Mouse (Mus musculus) CH12.LX (cell line): Measurements from ENCODE around the gene Fgf11. TPM values are rescaled to one million over a fixed set of nuclear protein-coding genes. Genes with fewer than 3 reads are reported as not detected.
A peak's percentile ranks its signal among the peaks of the same experiment; 100 is the strongest.

Experiments
- DNase-seq: peaks from one replicate; pipeline ENCODE4 v3.0.0-alpha.2; 2013; ENCODE audit errors: extremely low read depth
- H3K27ac ChIP-seq: 2 replicates; pipeline ENCODE4 v1.5.1; 2012; ENCODE audit warnings: low read depth, mild to moderate bottlenecking, control low read depth, moderate library complexity; ENCODE audit not compliant: insufficient read depth
- H3K27me3 ChIP-seq: replicated peaks from 2 replicates; pipeline ENCODE3; 2012; ENCODE audit warnings: inconsistent platforms
- H3K36me3 ChIP-seq, 2 experiments: replicated peaks in 1 of 2; 2 replicates each; pipeline versions ENCODE3 to v1.6.1; 2012; ENCODE audit warnings: inconsistent platforms in 1 of 2, low read length in 1 of 2, mild to moderate bottlenecking in 1 of 2, mixed read lengths in 1 of 2, moderate library complexity in 1 of 2; ENCODE audit not compliant: control insufficient read depth in 1 of 2, insufficient read depth in 1 of 2
- H3K4me1 ChIP-seq, 2 experiments: 2 replicates each; pipeline ENCODE4 v1.6.1; 2012; ENCODE audit warnings: inconsistent platforms in 1 of 2, moderate library complexity in 1 of 2; ENCODE audit not compliant: insufficient read depth in 2 of 2, control insufficient read depth in 1 of 2
- H3K4me2 ChIP-seq: 2 replicates; pipeline ENCODE4 v1.6.1; 2012; ENCODE audit warnings: low read depth, mild to moderate bottlenecking, control low read depth; ENCODE audit not compliant: poor library complexity, insufficient read depth, severe bottlenecking
- H3K4me3 ChIP-seq, 3 experiments: fragments of 150-350 bp in 1 of 3; sonication (generic) in 1 of 3; replicated peaks in 1 of 3; 2 replicates each; pipeline versions ENCODE3 to v1.5.1; 2011 to 2012; ENCODE audit warnings: low read depth in 2 of 3, low read length in 2 of 3, mild to moderate bottlenecking in 2 of 3, moderate library complexity in 2 of 3, control low read depth in 1 of 3, improper control_type of control experiment in 1 of 3, inconsistent platforms in 1 of 3, mixed read lengths in 1 of 3; ENCODE audit not compliant: poor library complexity in 1 of 3
- H3K79me2 ChIP-seq: replicated peaks from 2 replicates; pipeline ENCODE4 v1.6.1; 2012; ENCODE audit warnings: mild to moderate bottlenecking, moderate library complexity; ENCODE audit not compliant: control insufficient read depth, poor library complexity, insufficient read depth, severe bottlenecking; ENCODE audit errors: extremely low read depth
- H3K9ac ChIP-seq: 2 replicates; pipeline ENCODE4 v1.6.1; 2012; ENCODE audit warnings: low read depth, mild to moderate bottlenecking, control low read depth, moderate library complexity; ENCODE audit not compliant: insufficient read depth
- H3K9me3 ChIP-seq: replicated peaks from 2 replicates; pipeline ENCODE3; 2012; ENCODE audit warnings: low read length, inconsistent platforms, mixed read lengths
- CHD1 ChIP-seq: IDR thresholded peaks from 2 replicates; pipeline ENCODE4 v1.6.1; 2012; ENCODE audit warnings: low read depth, low read length, improper control_type of control experiment, inconsistent platforms
- CHD2 ChIP-seq: IDR thresholded peaks from 2 replicates; pipeline ENCODE4 v1.6.1; 2011; ENCODE audit warnings: low read length, improper control_type of control experiment
- CTCF ChIP-seq, 2 experiments: IDR thresholded peaks in 1 of 2; conservative IDR thresholded peaks in 1 of 2; 2 replicates each; pipeline ENCODE4 v1.5.1; 2011 to 2012; ENCODE audit warnings: low read depth in 2 of 2, low read length in 2 of 2, improper control_type of control experiment in 1 of 2, inconsistent platforms in 1 of 2, mild to moderate bottlenecking in 1 of 2, moderate library complexity in 1 of 2
- EP300 ChIP-seq: IDR thresholded peaks from 2 replicates; pipeline ENCODE4 v1.6.1; 2011; ENCODE audit warnings: low read length, improper control_type of control experiment
- GABPA ChIP-seq: IDR thresholded peaks from 2 replicates; pipeline ENCODE4 v1.6.1; 2012; ENCODE audit warnings: low read depth, low read length, improper control_type of control experiment, inconsistent platforms; ENCODE audit not compliant: insufficient replicate concordance
- IRF4 ChIP-seq: IDR thresholded peaks from 2 replicates; pipeline ENCODE4 v1.6.1; 2014; ENCODE audit warnings: low read depth, mild to moderate bottlenecking, inconsistent platforms, low read length, improper control_type of control experiment
- JUN ChIP-seq: IDR thresholded peaks from 2 replicates; pipeline ENCODE4 v1.6.1; 2011; ENCODE audit warnings: low read depth, mild to moderate bottlenecking, low read length, improper control_type of control experiment, moderate library complexity; ENCODE audit not compliant: insufficient read depth
- JUND ChIP-seq: conservative IDR thresholded peaks from 2 replicates; pipeline ENCODE4 v1.6.1; 2011; ENCODE audit warnings: low read depth, low read length, improper control_type of control experiment
- KAT2A ChIP-seq: IDR thresholded peaks from 2 replicates; pipeline ENCODE4 v1.6.1; 2012; ENCODE audit warnings: low read length, improper control_type of control experiment, inconsistent platforms; ENCODE audit not compliant: insufficient replicate concordance
- MAX ChIP-seq: IDR thresholded peaks from 2 replicates; pipeline ENCODE4 v1.6.1; 2011; ENCODE audit warnings: low read length, improper control_type of control experiment
- MAZ ChIP-seq: IDR thresholded peaks from 2 replicates; pipeline ENCODE4 v1.6.1; 2012; ENCODE audit warnings: low read depth, mild to moderate bottlenecking, inconsistent platforms, low read length, improper control_type of control experiment, moderate library complexity
- MEF2A ChIP-seq: IDR thresholded peaks from 2 replicates; pipeline ENCODE4 v1.6.1; 2014; ENCODE audit warnings: low read depth, mild to moderate bottlenecking, inconsistent platforms, low read length, improper control_type of control experiment, borderline replicate concordance
- NELFE ChIP-seq: IDR thresholded peaks from 2 replicates; pipeline ENCODE4 v1.6.1; 2011; ENCODE audit warnings: low read depth, low read length, improper control_type of control experiment
- NRF1 ChIP-seq: IDR thresholded peaks from 2 replicates; pipeline ENCODE4 v1.6.1; 2014; ENCODE audit warnings: low read depth, mild to moderate bottlenecking, inconsistent platforms, low read length, improper control_type of control experiment, moderate library complexity
- PAX5 ChIP-seq: IDR thresholded peaks from 2 replicates; pipeline ENCODE4 v1.6.1; 2012; ENCODE audit warnings: low read length, inconsistent platforms, mixed read lengths
- POLR2A ChIP-seq: IDR thresholded peaks from 2 replicates; pipeline ENCODE4 v1.6.1; 2011; ENCODE audit warnings: low read depth, mild to moderate bottlenecking, improper control_type of control experiment, low read length
- POLR2AphosphoS2 ChIP-seq: IDR thresholded peaks from 2 replicates; pipeline ENCODE4 v1.6.1; 2011; ENCODE audit warnings: low read depth, low read length, improper control_type of control experiment
- RAD21 ChIP-seq: IDR thresholded peaks from 2 replicates; pipeline ENCODE4 v1.6.1; 2011; ENCODE audit warnings: low read depth, mild to moderate bottlenecking, low read length, improper control_type of control experiment, moderate library complexity
- RCOR1 ChIP-seq: conservative IDR thresholded peaks from 2 replicates; pipeline ENCODE4 v1.6.1; 2012; ENCODE audit warnings: low read depth, mild to moderate bottlenecking, inconsistent platforms, low read length, improper control_type of control experiment
- SIN3A ChIP-seq: IDR thresholded peaks from 2 replicates; pipeline ENCODE4 v1.6.1; 2012; ENCODE audit warnings: low read length, improper control_type of control experiment, inconsistent platforms
- UBTF ChIP-seq: IDR thresholded peaks from 2 replicates; pipeline ENCODE4 v1.6.1; 2012; ENCODE audit warnings: low read depth, mild to moderate bottlenecking, inconsistent platforms, low read length, improper control_type of control experiment, moderate library complexity
- ZC3H11A ChIP-seq: IDR thresholded peaks from 2 replicates; pipeline ENCODE4 v1.6.1; 2012; ENCODE audit warnings: low read depth, mild to moderate bottlenecking, inconsistent platforms, low read length, improper control_type of control experiment
- ZKSCAN1 ChIP-seq: IDR thresholded peaks from 2 replicates; pipeline ENCODE4 v1.6.1; 2012; ENCODE audit warnings: low read depth, inconsistent platforms, low read length, improper control_type of control experiment, borderline replicate concordance
- ZMIZ1 ChIP-seq: IDR thresholded peaks from 2 replicates; pipeline ENCODE4 v1.6.1; 2012; ENCODE audit warnings: low read depth, mild to moderate bottlenecking, inconsistent platforms, low read length, improper control_type of control experiment
- ZNF384 ChIP-seq: IDR thresholded peaks from 2 replicates; pipeline ENCODE4 v1.6.1; 2012; ENCODE audit warnings: low read depth, low read length, improper control_type of control experiment, inconsistent platforms
- dilution Hi-C: fragments of 300-500 bp; cut with MboI; formaldehyde crosslinking; loops from 2 replicates; pipeline ENCODE4 v1.14.3; 2020; ENCODE audit warnings: low sequenced_read_pairs; ENCODE audit not compliant: extremely low pct_unique_long_range_greater_than_20kb, extremely low pct_ligation_motif_present
- in situ Hi-C: fragments of 300-500 bp; cut with MboI; formaldehyde crosslinking; loops from 3 replicates; pipeline ENCODE4 v1.14.3; 2019; ENCODE audit warnings: low sequenced_read_pairs, low pct_ligation_motif_present, low pct_unique_long_range_greater_than_20kb, mixed read lengths
- polyA plus RNA-seq: library from polyadenylated mRNA; unstranded; fragments of >175 nt; gene quantifications from 2 replicates; pipeline ENCODE4 v1.2.1, GENCODE M21; 2012; ENCODE audit warnings: low read depth; ENCODE audit not compliant: insufficient read length
- total RNA-seq, 2 experiments: library from RNA; depleted of rRNA; stranded (reverse); fragments of 300-350 nt in 1 of 2; fragments of >200 nt in 1 of 2; gene quantifications; 2 replicates each; pipeline ENCODE4 v1.2.3; 2012 to 2014

Fgf11 gene
- total and polyA plus RNA-seq, 3 experiments, result 0.93 to 3.9 (median 1.8) TPM

GRCm38 (mm10) chr11:69795983-69796435 lies 5.6 kb downstream of the Fgf11 start:
- Histone ChIP-seq H3K4me3 (peak overlapping the region; percentile 59 to 67 (median 61)), H3K27me3 (peaks cover 7% of the 10 kb centered on the region), H3K4me2 (peak overlapping the region; percentile 58), H3K27ac (no peak overlapping the region), H3K4me1 (peaks cover 9 to 50% of the 10 kb centered on the region in 2 experiments), H3K9ac (peak overlapping the region; percentile 66; the same call in 1 of the 2 replicates), H3K9me3 (peaks cover 9% of the 10 kb centered on the region), H3K79me2 (no peaks in the 10 kb centered on the region), H3K36me3 (peaks cover 0 to 6% of the 10 kb centered on the region in 2 experiments)
- in situ Hi-C loops (no loop called here), dilution Hi-C loops (no loop called here)
- DNase-seq, result no peak
- TF ChIP-seq KAT2A (0 out of 2 replicates have a peak, but pooled peaks have one; percentile 10), UBTF (no peak), NELFE (no peak), EP300 (no peak), POLR2AphosphoS2 (no peak), GABPA (no peak), ZC3H11A (no peak), ZKSCAN1 (no peak), JUND (no peak), RCOR1 (0 out of 2 replicates have a peak, but pooled peaks have one; percentile 39), CTCF (conservative IDR thresholded peaks at IDR 0.05 in 1 of 2, IDR thresholded peaks at IDR 0.05 in 1 of 2; ENCODE audit: low read depth in 2 of 2, low read length in 2 of 2) (no peak), RAD21 (no peak), NRF1 (0 out of 2 replicates have a peak, but pooled peaks have one; percentile 2), MAZ (0 out of 2 replicates have a peak, but pooled peaks have one; percentile 11), MAX (no peak), ZNF384 (no peak), PAX5 (no peak), JUN (no peak), MEF2A (no peak), ZMIZ1 (no peak), SIN3A (no peak), POLR2A (no peak), CHD2 (no peak), IRF4 (no peak), CHD1 (no peak)
